Mouse (Mus musculus) C2C12 (cell line): ENCODE measurements around the gene Cyp2f2.
A peak's percentile ranks its signal among the peaks of the same experiment; 100 is the strongest.

Experiments
- CEBPB ChIP-seq: IDR thresholded peaks from one replicate; pipeline ENCODE4 v1.6.1; 2011; ENCODE audit warnings: low read depth, mild to moderate bottlenecking, control low read depth, moderate library complexity
- CTCF ChIP-seq: IDR thresholded peaks from one replicate; pipeline ENCODE4 v1.5.1; 2011; ENCODE audit not compliant: control insufficient read depth, insufficient read depth, insufficient read length
- FOSL1 ChIP-seq: IDR thresholded peaks from one replicate; pipeline ENCODE4 v1.8.0; 2011; ENCODE audit warnings: mild to moderate bottlenecking, low read length; ENCODE audit not compliant: poor library complexity, insufficient read depth, severe bottlenecking
- MAX ChIP-seq: IDR thresholded peaks from one replicate; pipeline ENCODE4 v1.6.1; 2011; ENCODE audit warnings: mild to moderate bottlenecking, control low read depth
- MYOD1 ChIP-seq: IDR thresholded peaks from one replicate; pipeline ENCODE4 v1.6.1; 2011; ENCODE audit warnings: low read depth; ENCODE audit not compliant: control insufficient read depth, insufficient read length
- MYOG ChIP-seq: IDR thresholded peaks from one replicate; pipeline ENCODE4 v1.6.1; 2011; ENCODE audit not compliant: control insufficient read depth, insufficient read length; ENCODE audit errors: extremely low read depth
- USF1 ChIP-seq: IDR thresholded peaks from one replicate; pipeline ENCODE4 v1.6.1; 2011; ENCODE audit warnings: low read depth, mild to moderate bottlenecking, control low read depth, moderate library complexity

DNA sequence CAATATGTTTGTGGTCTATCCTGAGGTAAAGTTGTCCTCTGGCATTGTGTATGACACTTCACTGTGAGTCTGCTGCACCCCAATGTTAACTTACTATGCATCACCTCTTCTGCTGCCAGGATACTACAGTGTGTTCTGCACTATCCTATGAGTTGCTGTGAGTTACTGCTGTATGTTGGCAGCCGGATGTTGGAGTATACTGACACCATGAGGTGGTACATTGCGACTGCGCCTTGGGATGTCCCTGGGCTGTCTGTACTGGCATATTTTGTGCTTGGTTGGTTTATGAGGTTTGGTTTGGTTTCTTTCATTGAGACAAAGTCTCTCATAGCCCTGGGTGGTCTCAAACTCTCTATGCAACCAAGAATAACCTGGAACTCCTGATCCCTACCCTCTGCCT, 8.5 kb downstream of the Cyp2f2 start:
- peak; percentile 15 for TF ChIP-seq CTCF
- no peak for TF ChIP-seq MAX
- no peak for TF ChIP-seq FOSL1
- TF ChIP-seq MYOD1, result no peak
- no peak for TF ChIP-seq USF1
- no peak for TF ChIP-seq CEBPB
- TF ChIP-seq MYOG, result no peak
